Mouse (Mus musculus) gonadal fat pad, adult 2 months (tissue): ENCODE results near the gene Trim26. TPM values are rescaled to one million over a fixed set of nuclear protein-coding genes. Genes with fewer than 3 reads are reported as not detected.

Experiments used
- DNase-seq: peaks from one replicate; pipeline ENCODE4 v3.0.0-alpha.2; 2012; ENCODE audit warnings: low read depth
- polyA plus RNA-seq: library from polyadenylated mRNA; depleted of rRNA; stranded (reverse); fragments of >200 nt; gene quantifications from 2 replicates; pipeline ENCODE4 v1.2.3, GENCODE M21; 2012; rRNA removed

Trim26 gene
- polyA plus RNA-seq, 1 experiment: 43.9 TPM

- no peak for DNase-seq
These were observed 62.4 kb downstream of the Trim26 start for GRCm38 (mm10) chr17:36899376-36899775.

GRCm38 (mm10) chr17:36900001-36900400 lies 63.1 kb downstream of the Trim26 start:
- DNase-seq: no peak

GRCm38 (mm10) chr17:36900691-36901090 lies 63.8 kb downstream of the Trim26 start:
- no peak for DNase-seq

GRCm38 (mm10) chr17:36903651-36904050 lies 66.7 kb downstream of the Trim26 start:
- DNase-seq: no peak

- DNase-seq: no peak
These were observed 71.3 kb downstream of the Trim26 start for GRCm38 (mm10) chr17:36908235-36908634.

Other genes starting within 250 kb of the Trim26 start
- 0.29 and 0.45 TPM in 2 replicates for gene H2-M9, start 194.5 kb upstream of the Trim26 start, polyA plus RNA-seq
- not detected in 2 replicates for gene H2-M1, start 164.9 kb upstream of the Trim26 start, polyA plus RNA-seq
- gene H2-M10.5, start 64.2 kb upstream of the Trim26 start, polyA plus RNA-seq: not detected in 2 replicates
- gene H2-M10.6, start 25.0 kb upstream of the Trim26 start, polyA plus RNA-seq: not detected in 2 replicates
- 0.15 TPM in 1 of 2 replicates, not detected in the other for gene Trim15, start 30.1 kb downstream of the Trim26 start, polyA plus RNA-seq
- gene Trim10, start 32.4 kb downstream of the Trim26 start, polyA plus RNA-seq: 0.13 and 0.27 TPM in 2 replicates
- gene Trim40, start 53.0 kb downstream of the Trim26 start, polyA plus RNA-seq: not detected in 2 replicates
- gene Trim31, start 61.0 kb downstream of the Trim26 start, polyA plus RNA-seq: 0.04 TPM in 1 of 2 replicates, not detected in the other
- 1.1 TPM in 2 replicates for gene Rnf39, start 105.8 kb downstream of the Trim26 start, polyA plus RNA-seq
- 39.7 and 48.5 TPM in 2 replicates for gene Ppp1r11, start 114.6 kb downstream of the Trim26 start, polyA plus RNA-seq
- gene Znrd1, start 121.4 kb downstream of the Trim26 start, polyA plus RNA-seq: 26.1 and 32.9 TPM in 2 replicates
- 2.5 and 4.5 TPM in 2 replicates for gene Znrd1as, start 121.5 kb downstream of the Trim26 start, polyA plus RNA-seq
- gene 2410137M14Rik, start 144.1 kb downstream of the Trim26 start, polyA plus RNA-seq: not detected in 2 replicates
- 0.16 and 0.18 TPM in 2 replicates for gene H2-M5, start 152.4 kb downstream of the Trim26 start, polyA plus RNA-seq
- 4.5 and 4.7 TPM in 2 replicates for gene Zfp57, start 164.0 kb downstream of the Trim26 start, polyA plus RNA-seq
- not detected in 2 replicates for gene Mog, start 186.3 kb downstream of the Trim26 start, polyA plus RNA-seq
- 17.3 and 21.3 TPM in 2 replicates for gene Gabbr1, start 208.8 kb downstream of the Trim26 start, polyA plus RNA-seq